Mouse (Mus musculus): Measurements from ENCODE around the gene Atp10a. TPM values are rescaled to one million over a fixed set of nuclear protein-coding genes. Genes with fewer than 3 reads are reported as not detected.

Atp10a gene
- polyA plus RNA-seq, 1 experiment from 2014 or later = 1.8 TPM

- H3K4me2 ChIP-seq (ENCODE audit: low read length) = no peak overlapping the region
- no peaks in the 10 kb centered on the region for H3K9me3 ChIP-seq (ENCODE audit: control insufficient read depth, low read length)
- H3K27ac ChIP-seq (replicated peaks in 1 of 2; ENCODE audit: control insufficient read depth in 1 of 2, insufficient read depth in 1 of 2, low read depth in 2 of 2, low read length in 2 of 2) = no peak overlapping the region
- H3K4me3 ChIP-seq (ENCODE audit: control insufficient read depth in 1 of 2, insufficient read depth in 1 of 2, low read depth in 1 of 2, low read length in 2 of 2) = no peak overlapping the region
- no peak for ATAC-seq (ENCODE audit: insufficient number of reproducible peaks, insufficient read depth, low FRiP score, low read depth)
- H3K36me3 ChIP-seq (ENCODE audit: control insufficient read depth, insufficient read depth, low read length) = no peaks in the 10 kb centered on the region
- no peak overlapping the region for H3K9ac ChIP-seq (ENCODE audit: low read length)
- WGBS = 68% methylated on average over 4 of the region's 4 CpGs
- H3K27me3 ChIP-seq (ENCODE audit: control insufficient read depth, insufficient read depth, low read length) = no peaks in the 10 kb centered on the region
- H3K4me1 ChIP-seq (ENCODE audit: control insufficient read depth in 2 of 2, insufficient read depth in 2 of 2, low read length in 2 of 2) = peaks cover 0 to 3% of the 10 kb centered on the region in 2 experiments; a peak in 2 of 4 replicates
Measured at GRCm38 (mm10) chr7:58719218-58719938, 63.4 kb downstream of the Atp10a start.

- Histone ChIP-seq H3K27me3 (ENCODE audit: control insufficient read depth, insufficient read depth, low read length) (no peaks in the 10 kb centered on the region), H3K4me1 (ENCODE audit: control insufficient read depth in 2 of 2, insufficient read depth in 2 of 2, low read length in 2 of 2) (peaks cover 4 to 8% of the 10 kb centered on the region in 2 experiments; a peak in 3 of 4 replicates), H3K4me2 (ENCODE audit: low read length) (no peak overlapping the region), H3K27ac (replicated peaks in 1 of 2; ENCODE audit: control insufficient read depth in 1 of 2, insufficient read depth in 1 of 2, low read depth in 2 of 2, low read length in 2 of 2) (no peak overlapping the region), H3K9me3 (ENCODE audit: control insufficient read depth, low read length) (no peaks in the 10 kb centered on the region), H3K4me3 (ENCODE audit: control insufficient read depth in 1 of 2, insufficient read depth in 1 of 2, low read depth in 1 of 2, low read length in 2 of 2) (no peak overlapping the region), H3K9ac (ENCODE audit: low read length) (no peak overlapping the region), H3K36me3 (ENCODE audit: control insufficient read depth, insufficient read depth, low read length) (no peaks in the 10 kb centered on the region)
- ATAC-seq (ENCODE audit: insufficient number of reproducible peaks, insufficient read depth, low FRiP score, low read depth) = no peak
- 94% methylated on average over 1 of the region's 1 CpGs for WGBS
Measured at GRCm38 (mm10) chr7:58722250-58722649, 66.3 kb downstream of the Atp10a start.

GRCm38 (mm10) chr7:58730201-58730600, 74.2 kb downstream of the Atp10a start:
- no peaks in the 10 kb centered on the region for H3K9me3 ChIP-seq (ENCODE audit: control insufficient read depth, low read length)
- H3K9ac ChIP-seq (ENCODE audit: low read length) = no peak overlapping the region
- H3K4me1 ChIP-seq (ENCODE audit: control insufficient read depth in 2 of 2, insufficient read depth in 2 of 2, low read length in 2 of 2) = peaks cover 13 to 47% of the 10 kb centered on the region in 2 experiments
- H3K36me3 ChIP-seq (ENCODE audit: control insufficient read depth, insufficient read depth, low read length) = no peaks in the 10 kb centered on the region
- ATAC-seq (ENCODE audit: insufficient number of reproducible peaks, insufficient read depth, low FRiP score, low read depth) = no peak
- whole genome bisulfite sequencing = 15% methylated on average over 8 of the region's 8 CpGs
- H3K4me2 ChIP-seq (ENCODE audit: low read length) = no peak overlapping the region
- H3K27me3 ChIP-seq (ENCODE audit: control insufficient read depth, insufficient read depth, low read length) = no peaks in the 10 kb centered on the region
- no peak overlapping the region for H3K4me3 ChIP-seq (ENCODE audit: control insufficient read depth in 1 of 2, insufficient read depth in 1 of 2, low read depth in 1 of 2, low read length in 2 of 2)
- H3K27ac ChIP-seq (replicated peaks in 1 of 2; ENCODE audit: control insufficient read depth in 1 of 2, insufficient read depth in 1 of 2, low read depth in 2 of 2, low read length in 2 of 2) = no peak overlapping the region; a peak in 1 of 4 replicates

- no peak for ATAC-seq (ENCODE audit: insufficient number of reproducible peaks, insufficient read depth, low FRiP score, low read depth)
- no peaks in the 10 kb centered on the region for H3K9me3 ChIP-seq (ENCODE audit: control insufficient read depth, low read length)
- no peak overlapping the region for H3K9ac ChIP-seq (ENCODE audit: low read length)
- WGBS = 44% methylated on average over 1 of the region's 1 CpGs
- no peak overlapping the region for H3K27ac ChIP-seq (replicated peaks in 1 of 2; ENCODE audit: control insufficient read depth in 1 of 2, insufficient read depth in 1 of 2, low read depth in 2 of 2, low read length in 2 of 2)
- H3K4me1 ChIP-seq (ENCODE audit: control insufficient read depth in 2 of 2, insufficient read depth in 2 of 2, low read length in 2 of 2) = peaks cover 13 to 46% of the 10 kb centered on the region in 2 experiments
- H3K4me2 ChIP-seq (ENCODE audit: low read length) = no peak overlapping the region
- H3K4me3 ChIP-seq (ENCODE audit: control insufficient read depth in 1 of 2, insufficient read depth in 1 of 2, low read depth in 1 of 2, low read length in 2 of 2) = no peak overlapping the region
- H3K36me3 ChIP-seq (ENCODE audit: control insufficient read depth, insufficient read depth, low read length) = no peaks in the 10 kb centered on the region
- no peaks in the 10 kb centered on the region for H3K27me3 ChIP-seq (ENCODE audit: control insufficient read depth, insufficient read depth, low read length)
Measured at GRCm38 (mm10) chr7:58730831-58731230, 74.9 kb downstream of the Atp10a start.

DNA sequence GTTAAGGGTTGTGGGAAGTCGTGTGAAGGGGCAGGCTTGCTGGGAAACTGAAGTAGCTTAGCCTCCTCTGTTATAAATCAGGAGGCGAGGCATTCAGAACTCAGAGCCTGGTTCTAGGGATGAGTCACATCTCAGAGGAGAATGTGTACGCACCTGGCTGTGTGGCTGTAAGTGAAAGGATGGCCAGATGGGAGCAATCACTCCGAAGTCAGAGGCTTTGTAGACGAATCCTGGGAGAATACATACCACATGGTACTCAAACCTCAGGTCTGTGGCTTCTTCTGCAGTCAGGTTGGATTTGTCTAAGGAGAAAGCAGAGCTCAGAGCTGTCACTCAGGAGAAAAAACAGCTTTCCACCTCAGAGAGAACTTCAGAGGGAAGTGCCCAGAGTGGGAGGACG, 76.4 kb downstream of the Atp10a start:
- Histone ChIP-seq H3K4me1 (ENCODE audit: control insufficient read depth in 2 of 2, insufficient read depth in 2 of 2, low read length in 2 of 2) (peaks cover 10 to 42% of the 10 kb centered on the region in 2 experiments), H3K4me3 (ENCODE audit: control insufficient read depth in 1 of 2, insufficient read depth in 1 of 2, low read depth in 1 of 2, low read length in 2 of 2) (no peak overlapping the region), H3K9ac (ENCODE audit: low read length) (no peak overlapping the region), H3K27ac (replicated peaks in 1 of 2; ENCODE audit: control insufficient read depth in 1 of 2, insufficient read depth in 1 of 2, low read depth in 2 of 2, low read length in 2 of 2) (no peak overlapping the region), H3K36me3 (ENCODE audit: control insufficient read depth, insufficient read depth, low read length) (no peaks in the 10 kb centered on the region), H3K9me3 (ENCODE audit: control insufficient read depth, low read length) (no peaks in the 10 kb centered on the region), H3K27me3 (ENCODE audit: control insufficient read depth, insufficient read depth, low read length) (no peaks in the 10 kb centered on the region), H3K4me2 (ENCODE audit: low read length) (no peak overlapping the region)
- WGBS = 65% methylated on average over 6 of the region's 6 CpGs
- no peak for ATAC-seq (ENCODE audit: insufficient number of reproducible peaks, insufficient read depth, low FRiP score, low read depth)

- WGBS = 47% methylated on average over 6 of the region's 6 CpGs
- Histone ChIP-seq H3K36me3 (ENCODE audit: control insufficient read depth, insufficient read depth, low read length) (no peaks in the 10 kb centered on the region), H3K9ac (ENCODE audit: low read length) (no peak overlapping the region), H3K9me3 (ENCODE audit: control insufficient read depth, low read length) (no peaks in the 10 kb centered on the region), H3K27ac (replicated peaks in 1 of 2; ENCODE audit: control insufficient read depth in 1 of 2, insufficient read depth in 1 of 2, low read depth in 2 of 2, low read length in 2 of 2) (no peak overlapping the region; a peak in 1 of 4 replicates), H3K4me2 (ENCODE audit: low read length) (no peak overlapping the region), H3K27me3 (ENCODE audit: control insufficient read depth, insufficient read depth, low read length) (no peaks in the 10 kb centered on the region), H3K4me3 (ENCODE audit: control insufficient read depth in 1 of 2, insufficient read depth in 1 of 2, low read depth in 1 of 2, low read length in 2 of 2) (no peak overlapping the region), H3K4me1 (ENCODE audit: control insufficient read depth in 2 of 2, insufficient read depth in 2 of 2, low read length in 2 of 2) (peaks cover 10 to 42% of the 10 kb centered on the region in 2 experiments)
- ATAC-seq (ENCODE audit: insufficient number of reproducible peaks, insufficient read depth, low FRiP score, low read depth) = no peak
Measured at GRCm38 (mm10) chr7:58733490-58733901, 77.5 kb downstream of the Atp10a start.

GRCm38 (mm10) chr7:58736841-58737547, 81.0 kb downstream of the Atp10a start:
- no peak overlapping the region for H3K9ac ChIP-seq (ENCODE audit: low read length)
- no peak overlapping the region for H3K27ac ChIP-seq (replicated peaks in 1 of 2; ENCODE audit: control insufficient read depth in 1 of 2, insufficient read depth in 1 of 2, low read depth in 2 of 2, low read length in 2 of 2)
- no peaks in the 10 kb centered on the region for H3K9me3 ChIP-seq (ENCODE audit: control insufficient read depth, low read length)
- no peak overlapping the region for H3K4me3 ChIP-seq (ENCODE audit: control insufficient read depth in 1 of 2, insufficient read depth in 1 of 2, low read depth in 1 of 2, low read length in 2 of 2)
- H3K36me3 ChIP-seq (ENCODE audit: control insufficient read depth, insufficient read depth, low read length) = no peaks in the 10 kb centered on the region
- WGBS = 88% methylated on average over 3 of the region's 3 CpGs
- ATAC-seq (ENCODE audit: insufficient number of reproducible peaks, insufficient read depth, low FRiP score, low read depth) = no peak
- no peak overlapping the region for H3K4me2 ChIP-seq (ENCODE audit: low read length)
- H3K4me1 ChIP-seq (ENCODE audit: control insufficient read depth in 2 of 2, insufficient read depth in 2 of 2, low read length in 2 of 2) = peaks cover 8 to 18% of the 10 kb centered on the region in 2 experiments
- H3K27me3 ChIP-seq (ENCODE audit: control insufficient read depth, insufficient read depth, low read length) = no peaks in the 10 kb centered on the region

Data from heart, embryonic 14.5 days (tissue).